Mouse (Mus musculus) lung, embryonic 14.5 days (tissue): ENCODE results near the gene Fblim1. TPM values are rescaled to one million over a fixed set of nuclear protein-coding genes. Genes with fewer than 3 reads are reported as not detected.
A peak's percentile ranks its signal among the peaks of the same experiment; 100 is the strongest.
"Not testable (repeated sequence)": the region's sequence is repeated elsewhere in the genome, so short reads cannot be mapped to it uniquely, and the experiment has no call there.

Experiments used
- ATAC-seq: fragments of 200-750 bp; cut with Nextera tagmentation; 2 replicates; pipeline ENCODE4 v1.8.0; 2017; ENCODE audit warnings: mild to moderate bottlenecking, moderate TSS enrichment, moderate library complexity; ENCODE audit not compliant: insufficient read depth
- DNase-seq: peaks from one replicate; pipeline ENCODE4 v3.0.0-alpha.2; 2015
- H3K27ac ChIP-seq: fragments of 300-500 bp; sonication (generic); 2 replicates; pipeline ENCODE4 v1.5.1; 2014; ENCODE audit warnings: low read depth, mild to moderate bottlenecking, moderate library complexity
- H3K27me3 ChIP-seq: fragments of 300-500 bp; sonication (generic); 2 replicates; pipeline ENCODE4 v1.6.1; 2014; ENCODE audit warnings: low read length, control low read depth; ENCODE audit not compliant: insufficient read depth
- H3K36me3 ChIP-seq: fragments of 300-500 bp; sonication (generic); 2 replicates; pipeline ENCODE4 v1.6.1; 2014; ENCODE audit warnings: control low read depth; ENCODE audit not compliant: insufficient read depth
- H3K4me1 ChIP-seq: fragments of 300-500 bp; sonication (generic); 2 replicates; pipeline ENCODE4 v1.6.1; 2014; ENCODE audit warnings: antibody characterized with exemption, control low read depth; ENCODE audit not compliant: insufficient read depth
- H3K4me2 ChIP-seq: fragments of 300-500 bp; sonication (generic); 2 replicates; pipeline ENCODE4 v1.6.1; 2014; ENCODE audit warnings: mild to moderate bottlenecking
- H3K4me3 ChIP-seq: fragments of 300-500 bp; sonication (generic); 2 replicates; pipeline ENCODE4 v1.5.1; 2014; ENCODE audit warnings: low read depth, low read length
- H3K9ac ChIP-seq: fragments of 300-500 bp; sonication (generic); 2 replicates; pipeline ENCODE4 v1.6.1; 2014
- H3K9me3 ChIP-seq: fragments of 300-500 bp; sonication (generic); 2 replicates; pipeline ENCODE4 v1.6.1; 2016; ENCODE audit warnings: low read depth, low read length, control low read depth
- CTCF ChIP-seq: IDR thresholded peaks from 2 replicates; pipeline ENCODE4 v1.5.1; 2016; ENCODE audit warnings: antibody characterized with exemption, low read depth
- WGBS: fragments of 180-500 bp; shearing (Covaris S2); extraction: QIAGEN DNeasy Blood & Tissue Kit; methylation state at CpG from one replicate; pipeline ENCODE4 v1.1.7; 2014; 5-methylcytosine and 5-hydroxymethylcytosine counted together
- polyA plus RNA-seq: library from polyadenylated mRNA; unstranded; fragments of >200 nt; fragmentation: Nextera tagmentation; extraction: Ambion mirVana; gene quantifications from 2 replicates; pipeline ENCODE4 v1.2.1, GENCODE M21; 2014

Gene Fblim1
- polyA plus RNA-seq, 1 experiment from 2014 or later: 89.2 TPM

DNA sequence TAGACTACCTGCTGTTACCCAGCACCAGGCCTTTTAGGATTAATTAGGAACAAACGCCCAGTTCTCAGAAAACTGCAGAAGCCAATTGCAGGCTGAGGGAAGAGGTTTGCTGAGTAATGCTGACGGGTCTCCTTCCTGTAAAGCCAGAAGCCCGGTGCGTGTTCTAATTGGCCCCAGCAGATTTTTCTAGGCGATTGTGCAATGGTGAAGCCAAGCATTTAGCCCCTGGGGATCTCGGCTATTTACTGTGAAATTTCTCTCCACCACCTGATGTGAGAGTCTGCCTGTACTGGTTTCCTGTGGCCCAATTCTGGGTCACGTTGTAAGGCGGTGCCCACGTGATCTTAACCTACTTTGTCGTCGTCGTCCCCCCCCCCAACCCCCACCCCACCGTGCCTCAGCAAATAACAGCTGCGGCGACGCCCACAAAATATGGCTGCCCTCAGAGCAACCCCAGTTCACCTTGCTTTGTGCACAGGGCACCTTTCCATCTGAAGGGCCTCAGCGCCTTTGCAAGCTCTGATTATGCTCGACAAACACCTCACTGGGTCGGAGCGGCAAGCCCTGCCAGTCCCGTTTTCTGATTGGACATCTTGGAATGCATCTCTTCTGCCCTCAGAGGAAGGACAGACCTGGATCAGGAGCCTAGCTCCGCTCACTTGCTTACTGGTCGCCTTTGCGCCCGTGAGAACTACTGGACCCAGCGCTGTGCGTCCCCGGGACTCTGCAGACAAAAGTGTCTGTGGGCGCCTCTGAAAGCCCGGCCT lies 46.6 kb downstream of the Fblim1 start:
- Histone ChIP-seq H3K9ac (peak overlapping the region; percentile 38), H3K4me3 (peak overlapping the region; percentile 42), H3K27me3 (no peaks in the 10 kb centered on the region), H3K9me3 (no peaks in the 10 kb centered on the region), H3K27ac (peak overlapping the region; percentile 90), H3K4me1 (0 out of 2 replicates have a peak, but pooled peaks cover 3% of the 10 kb centered on the region), H3K4me2 (peak overlapping the region; percentile 86), H3K36me3 (no peaks in the 10 kb centered on the region)
- no peak for TF ChIP-seq CTCF
- ATAC-seq: peak; percentile 72
- WGBS: 1% methylated on average over 30 of the region's 30 CpGs
- peak; percentile 75 for DNase-seq

- Histone ChIP-seq H3K4me3 (peak overlapping the region; percentile 42), H3K36me3 (no peaks in the 10 kb centered on the region), H3K4me2 (peak overlapping the region; percentile 86), H3K9ac (peak overlapping the region; percentile 38; the same call in 1 of the 2 replicates), H3K27ac (peak overlapping the region; percentile 90), H3K9me3 (no peaks in the 10 kb centered on the region), H3K4me1 (0 out of 2 replicates have a peak, but pooled peaks cover 3% of the 10 kb centered on the region), H3K27me3 (no peaks in the 10 kb centered on the region)
- no peak for ATAC-seq
- peak; percentile 15 for DNase-seq
- no peak for TF ChIP-seq CTCF
- 17% methylated on average over 16 of the region's 16 CpGs for WGBS
Measured at GRCm38 (mm10) chr4:141558658-141559057, 47.2 kb downstream of the Fblim1 start.

GRCm38 (mm10) chr4:141556163-141556562 lies 49.7 kb downstream of the Fblim1 start:
- not testable (repeated sequence) for ATAC-seq, H3K9me3 ChIP-seq, H3K4me3 ChIP-seq, H3K27ac ChIP-seq, H3K27me3 ChIP-seq, DNase-seq, H3K36me3 ChIP-seq, H3K4me2 ChIP-seq, H3K9ac ChIP-seq, H3K4me1 ChIP-seq
- 93% methylated on average over 6 of the region's 6 CpGs for WGBS

DNA sequence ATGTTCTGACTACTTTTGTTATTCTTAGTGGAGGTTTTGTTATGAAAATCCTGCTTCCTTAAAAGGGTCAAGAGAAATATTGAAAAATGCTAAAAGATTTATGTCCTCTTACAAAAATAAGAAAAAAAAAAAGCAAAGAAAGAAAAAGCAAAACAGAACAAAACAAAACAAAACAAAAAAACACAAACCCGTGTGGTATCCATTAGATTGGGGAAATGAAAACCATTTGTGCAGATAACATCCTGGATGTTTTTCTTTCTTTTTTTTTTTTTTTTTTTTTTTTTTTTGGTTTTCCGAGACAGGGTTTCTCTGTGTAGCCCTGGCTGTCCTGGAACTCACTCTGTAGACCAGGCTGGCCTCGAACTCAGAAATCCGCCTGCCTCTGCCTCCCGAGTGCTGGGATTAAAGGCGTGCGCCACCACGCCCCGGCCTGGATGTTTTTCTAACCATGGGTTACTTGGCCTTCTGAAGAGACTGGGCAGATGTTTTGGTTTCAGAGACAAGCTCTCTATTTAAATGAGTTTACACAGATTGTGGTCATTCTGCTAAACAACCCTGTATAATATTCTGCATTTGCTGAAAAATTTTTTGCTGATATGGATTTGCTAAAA lies 51.5 kb downstream of the Fblim1 start:
- H3K9me3 ChIP-seq, H3K27ac ChIP-seq, H3K9ac ChIP-seq, ATAC-seq, H3K4me2 ChIP-seq, H3K27me3 ChIP-seq, H3K4me3 ChIP-seq, DNase-seq, H3K36me3 ChIP-seq, H3K4me1 ChIP-seq: not testable (repeated sequence)
- WGBS: 85% methylated on average over 7 of the region's 9 CpGs

DNA sequence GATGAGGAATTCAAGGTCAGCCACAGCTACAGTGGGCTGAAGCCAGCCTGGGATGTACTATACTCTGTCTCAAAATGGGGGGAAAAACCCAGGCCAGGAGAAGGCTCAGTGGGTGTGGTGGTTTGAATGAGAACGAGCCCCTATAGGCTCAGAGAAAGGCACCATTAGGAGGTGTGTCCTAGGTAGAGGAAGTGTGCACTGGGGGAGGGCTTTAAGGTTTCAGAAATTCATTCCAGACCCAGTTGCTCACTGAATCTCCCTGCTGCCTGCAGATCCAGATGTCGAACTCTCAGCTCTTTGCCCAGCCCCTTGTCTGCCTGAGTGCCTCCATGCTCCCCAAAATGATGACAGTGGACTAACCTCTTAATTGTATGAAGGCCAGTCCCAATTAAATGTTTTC lies 53.4 kb downstream of the Fblim1 start:
- no peak for ATAC-seq
- WGBS: 24% methylated on average over 2 of the region's 2 CpGs

GRCm38 (mm10) chr4:141547299-141547698 lies 58.6 kb downstream of the Fblim1 start:
- TF ChIP-seq CTCF: no peak
- Histone ChIP-seq H3K4me3 (peak overlapping the region; percentile 81), H3K36me3 (no peaks in the 10 kb centered on the region), H3K9me3 (no peaks in the 10 kb centered on the region), H3K9ac (peak overlapping the region; percentile 99), H3K27ac (peak overlapping the region; percentile 100), H3K27me3 (no peaks in the 10 kb centered on the region), H3K4me1 (no peaks in the 10 kb centered on the region), H3K4me2 (peak overlapping the region; percentile 93)
- DNase-seq (no peak), ATAC-seq (no peak)
- 12% methylated on average over 9 of the region's 9 CpGs for WGBS

More for the DNA sequence above, 53.4 kb downstream of the Fblim1 start:
- Histone ChIP-seq H3K9me3 (no peaks in the 10 kb centered on the region), H3K27me3 (no peaks in the 10 kb centered on the region), H3K4me1 (no peaks in the 10 kb centered on the region), H3K9ac (no peak overlapping the region), H3K27ac (no peak overlapping the region), H3K36me3 (no peaks in the 10 kb centered on the region), H3K4me3 (no peak overlapping the region), H3K4me2 (no peak overlapping the region)
- no peak for TF ChIP-seq CTCF
- DNase-seq: no peak
